Mouse (Mus musculus) hindbrain, embryonic 11.5 days (tissue): ENCODE measurements around the gene Nfu1. TPM values are rescaled to one million over a fixed set of nuclear protein-coding genes. Genes with fewer than 3 reads are reported as not detected.
"Not testable (repeated sequence)": the region's sequence is repeated elsewhere in the genome, so short reads cannot be mapped to it uniquely, and the experiment has no call there.

Experiments
- ATAC-seq: fragments of 200-750 bp; cut with Nextera tagmentation; 2 replicates; pipeline ENCODE4 v1.8.0; 2017; ENCODE audit warnings: mild to moderate bottlenecking, moderate TSS enrichment, moderate library complexity; ENCODE audit not compliant: low FRiP score
- DNase-seq: peaks from one replicate; pipeline ENCODE4 v3.0.0-alpha.2; 2015; ENCODE audit warnings: low spot score
- H3K27ac ChIP-seq: fragments of 300-500 bp; sonication (generic); 2 replicates; pipeline ENCODE4 v1.5.1; 2014; ENCODE audit warnings: mild to moderate bottlenecking, low read depth, low read length
- H3K27me3 ChIP-seq: fragments of 300-500 bp; sonication (generic); 2 replicates; pipeline ENCODE4 v1.6.1; 2014; ENCODE audit warnings: mild to moderate bottlenecking, low read length, moderate library complexity, mixed read lengths; ENCODE audit not compliant: control insufficient read depth, insufficient read depth
- H3K36me3 ChIP-seq: fragments of 300-500 bp; sonication (generic); 2 replicates; pipeline ENCODE4 v1.6.1; 2014; ENCODE audit warnings: mild to moderate bottlenecking, low read length, moderate library complexity, mixed read lengths; ENCODE audit not compliant: control insufficient read depth, insufficient read depth
- H3K4me1 ChIP-seq: fragments of 300-500 bp; sonication (generic); replicated peaks from 2 replicates; pipeline ENCODE4 v1.6.1; 2014; ENCODE audit warnings: low read length, mixed read lengths; ENCODE audit not compliant: control insufficient read depth, insufficient read depth
- H3K4me2 ChIP-seq: fragments of 300-500 bp; sonication (generic); replicated peaks from 2 replicates; pipeline ENCODE4 v1.6.1; 2014; ENCODE audit warnings: mild to moderate bottlenecking, low read depth, low read length
- H3K4me3 ChIP-seq: fragments of 300-500 bp; sonication (generic); 2 replicates; pipeline ENCODE4 v1.5.1; 2014; ENCODE audit warnings: low read depth, low read length
- H3K9ac ChIP-seq: fragments of 300-500 bp; sonication (generic); 2 replicates; pipeline ENCODE4 v1.6.1; 2014; ENCODE audit warnings: low read depth, low read length
- H3K9me3 ChIP-seq: fragments of 300-500 bp; sonication (generic); 2 replicates; pipeline ENCODE4 v1.6.1; 2016; ENCODE audit warnings: low read length; ENCODE audit not compliant: control insufficient read depth
- WGBS: fragments of 180-500 bp; shearing (Covaris S2); extraction: QIAGEN DNeasy Blood & Tissue Kit; methylation state at CpG from one replicate; pipeline ENCODE4 v1.1.7; 2014; 5-methylcytosine and 5-hydroxymethylcytosine counted together
- polyA plus RNA-seq: library from polyadenylated mRNA; unstranded; fragments of >200 nt; fragmentation: Nextera tagmentation; extraction: Ambion mirVana; gene quantifications from 2 replicates; pipeline ENCODE4 v1.2.1, GENCODE M21; 2014

The Nfu1 gene
- polyA plus RNA-seq, 1 experiment from 2014 or later, result 102 TPM

DNA sequence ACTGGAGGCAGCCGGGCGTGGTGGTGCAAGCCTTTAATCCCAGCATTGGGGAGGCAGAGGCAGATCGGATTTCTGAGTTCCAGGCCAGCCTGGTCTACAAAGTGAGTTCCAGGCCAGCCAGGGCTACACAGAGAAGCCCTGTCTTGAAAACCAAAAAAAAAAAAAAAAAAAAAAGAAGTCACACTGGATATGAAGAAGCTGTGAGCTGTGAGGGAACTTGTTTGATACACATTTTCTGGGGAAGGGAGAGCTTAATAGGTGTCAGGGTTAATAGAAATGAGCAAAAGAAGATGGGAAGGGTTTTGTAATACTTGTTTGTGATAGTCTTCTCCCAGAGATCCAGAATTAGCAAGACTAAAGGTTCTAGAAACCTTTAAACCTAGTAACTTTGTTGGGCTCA lies 36.5 kb downstream of the Nfu1 start:
- H3K9ac ChIP-seq, result no peak overlapping the region
- no peak for DNase-seq
- no peak overlapping the region for H3K4me3 ChIP-seq
- no peak for ATAC-seq
- no peaks in the 10 kb centered on the region for H3K9me3 ChIP-seq
- H3K4me2 ChIP-seq, result no peak overlapping the region
- no peak overlapping the region for H3K27ac ChIP-seq
- 80% methylated on average over 3 of the region's 3 CpGs for WGBS
- no peaks in the 10 kb centered on the region for H3K27me3 ChIP-seq
- H3K4me1 ChIP-seq, result no peaks in the 10 kb centered on the region
- no peaks in the 10 kb centered on the region for H3K36me3 ChIP-seq

DNA sequence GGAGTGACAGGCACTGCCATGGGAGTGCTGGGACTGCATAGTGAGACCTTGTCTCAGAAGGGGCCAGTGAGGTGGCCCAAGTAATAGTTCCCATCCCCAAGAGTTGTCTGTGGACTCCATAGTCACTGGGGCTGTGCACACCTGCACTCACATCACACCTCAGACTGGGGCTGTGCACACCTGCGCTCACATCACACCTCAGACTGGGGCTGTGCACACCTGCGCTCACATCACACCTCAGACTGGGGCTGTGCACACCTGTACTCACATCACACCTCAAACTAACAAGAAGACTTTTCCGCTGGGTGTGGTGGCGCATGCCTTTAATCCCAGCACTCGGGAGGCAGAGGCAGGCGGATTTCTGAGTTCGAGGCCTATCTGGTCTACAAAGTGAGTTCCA lies 39.7 kb downstream of the Nfu1 start:
- H3K27me3 ChIP-seq, H3K4me3 ChIP-seq, H3K36me3 ChIP-seq, DNase-seq, H3K4me2 ChIP-seq, H3K9me3 ChIP-seq, H3K9ac ChIP-seq, H3K27ac ChIP-seq, H3K4me1 ChIP-seq, ATAC-seq: not testable (repeated sequence)
- 98% methylated on average over 7 of the region's 7 CpGs for WGBS

DNA sequence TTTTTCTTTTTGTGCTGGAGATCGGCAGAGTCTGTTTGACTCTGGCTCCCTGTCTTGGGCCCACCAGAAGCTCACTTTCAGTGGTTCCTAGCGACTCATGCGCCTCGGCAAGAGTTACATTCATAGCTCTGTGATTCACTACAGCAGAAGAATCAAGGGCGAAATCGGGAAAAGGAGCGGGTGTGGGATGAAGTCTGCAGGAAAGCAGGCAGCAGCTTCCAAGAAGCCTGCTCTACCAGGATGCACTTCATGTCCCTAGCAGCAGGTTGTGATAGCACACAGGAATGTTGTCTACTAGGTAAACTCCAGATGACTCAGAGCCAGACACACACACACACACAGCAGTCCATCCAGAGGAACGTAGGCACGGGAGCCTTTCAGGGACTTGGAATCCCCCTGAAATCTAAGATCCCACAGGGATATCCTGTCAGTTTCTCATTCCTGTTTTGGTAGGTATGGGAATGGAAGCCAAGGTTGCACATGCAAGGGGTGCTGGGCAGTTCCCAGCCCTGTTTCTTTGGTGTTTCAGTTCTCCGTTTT lies 42.9 kb downstream of the Nfu1 start:
- no peak overlapping the region for H3K4me2 ChIP-seq
- H3K27ac ChIP-seq, result no peak overlapping the region
- DNase-seq (no peak), ATAC-seq (no peak)
- no peaks in the 10 kb centered on the region for H3K4me1 ChIP-seq
- WGBS, result 96% methylated on average over 10 of the region's 10 CpGs
- H3K36me3 ChIP-seq, result no peaks in the 10 kb centered on the region; the same call in 1 of the 2 replicates
- H3K9me3 ChIP-seq, result no peaks in the 10 kb centered on the region
- no peaks in the 10 kb centered on the region for H3K27me3 ChIP-seq
- H3K4me3 ChIP-seq, result no peak overlapping the region
- no peak overlapping the region for H3K9ac ChIP-seq

DNA sequence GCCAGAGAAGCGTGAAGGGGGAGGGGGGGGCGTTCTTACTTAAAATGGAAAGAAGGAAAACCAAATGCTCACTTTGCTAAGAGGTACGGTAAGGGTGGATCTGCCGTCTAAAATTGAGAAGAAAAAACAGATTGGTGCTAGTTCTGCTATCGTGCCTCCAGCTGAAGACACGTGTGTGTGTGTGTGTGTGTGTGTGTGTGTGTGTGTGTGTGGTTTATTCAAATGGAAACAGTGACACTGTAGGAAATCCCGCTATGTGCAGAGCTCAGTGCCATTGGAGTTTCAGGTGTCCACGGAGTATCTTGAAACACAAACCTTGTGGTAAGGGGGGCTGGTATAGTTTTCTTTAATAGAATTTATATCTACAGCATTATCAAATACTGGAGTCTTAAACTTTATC lies 45.2 kb downstream of the Nfu1 start:
- H3K36me3 ChIP-seq, result no peaks in the 10 kb centered on the region; the same call in 1 of the 2 replicates
- no peak for DNase-seq
- 90% methylated on average over 8 of the region's 8 CpGs for WGBS
- ATAC-seq, result no peak
- H3K27me3 ChIP-seq, result no peaks in the 10 kb centered on the region
- H3K4me2 ChIP-seq, result no peak overlapping the region
- H3K9ac ChIP-seq, result no peak overlapping the region
- no peaks in the 10 kb centered on the region for H3K9me3 ChIP-seq
- H3K4me3 ChIP-seq, result no peak overlapping the region
- H3K4me1 ChIP-seq, result no peaks in the 10 kb centered on the region
- no peak overlapping the region for H3K27ac ChIP-seq

DNA sequence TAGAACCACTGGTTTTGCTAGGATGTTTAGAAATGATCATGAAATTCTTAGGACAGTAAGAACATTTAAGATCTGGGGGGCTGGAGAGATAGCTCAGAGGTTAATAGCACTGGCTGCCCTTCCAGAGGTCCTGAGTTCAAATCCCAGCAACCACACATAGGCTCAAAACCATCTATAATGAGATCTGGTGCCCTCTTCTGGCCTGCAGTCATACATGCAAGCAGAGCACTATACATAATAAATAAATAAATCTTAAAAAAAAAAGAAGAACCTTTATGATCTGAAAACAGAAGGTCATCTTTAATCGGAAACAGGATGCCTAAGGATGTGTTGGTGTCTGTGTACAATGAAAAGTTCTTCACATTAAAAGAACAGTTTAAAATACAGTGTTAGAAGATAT lies 50.7 kb downstream of the Nfu1 start:
- H3K4me2 ChIP-seq, result no peak overlapping the region
- H3K27me3 ChIP-seq, result no peaks in the 10 kb centered on the region
- H3K9ac ChIP-seq, result no peak overlapping the region
- 91% methylated on average over 1 of the region's 1 CpGs for WGBS
- no peaks in the 10 kb centered on the region for H3K4me1 ChIP-seq
- no peak overlapping the region for H3K27ac ChIP-seq
- H3K36me3 ChIP-seq, result peaks cover 3% of the 10 kb centered on the region
- DNase-seq (no peak), ATAC-seq (no peak)
- no peak overlapping the region for H3K4me3 ChIP-seq
- no peaks in the 10 kb centered on the region for H3K9me3 ChIP-seq

DNA sequence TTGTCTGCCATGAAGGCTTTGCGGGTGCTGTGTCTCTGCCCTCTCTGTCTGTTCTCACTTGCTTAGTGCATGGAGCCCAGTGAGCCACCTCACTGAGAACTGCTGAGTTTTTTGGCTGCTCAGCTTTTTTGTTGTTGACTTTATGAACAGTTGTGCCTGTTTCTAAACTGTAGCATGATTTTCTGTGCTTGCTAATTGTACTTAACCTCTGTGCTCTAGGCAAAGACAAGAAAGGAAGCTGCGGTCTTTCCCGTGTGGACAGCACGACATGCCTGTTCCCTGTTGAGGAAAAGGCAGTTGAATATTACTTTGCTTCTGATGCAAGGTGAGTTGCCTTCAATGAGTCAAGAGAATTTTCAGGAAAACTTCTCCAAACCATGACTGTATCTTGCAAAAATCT lies 54.5 kb downstream of the Nfu1 start:
- Histone ChIP-seq H3K9ac (no peak overlapping the region), H3K4me3 (no peak overlapping the region), H3K4me1 (no peaks in the 10 kb centered on the region), H3K36me3 (peaks cover 3% of the 10 kb centered on the region), H3K9me3 (no peaks in the 10 kb centered on the region), H3K27me3 (no peaks in the 10 kb centered on the region), H3K4me2 (no peak overlapping the region), H3K27ac (no peak overlapping the region)
- ATAC-seq, result no peak
- no peak for DNase-seq
- 91% methylated on average over 4 of the region's 4 CpGs for WGBS

DNA sequence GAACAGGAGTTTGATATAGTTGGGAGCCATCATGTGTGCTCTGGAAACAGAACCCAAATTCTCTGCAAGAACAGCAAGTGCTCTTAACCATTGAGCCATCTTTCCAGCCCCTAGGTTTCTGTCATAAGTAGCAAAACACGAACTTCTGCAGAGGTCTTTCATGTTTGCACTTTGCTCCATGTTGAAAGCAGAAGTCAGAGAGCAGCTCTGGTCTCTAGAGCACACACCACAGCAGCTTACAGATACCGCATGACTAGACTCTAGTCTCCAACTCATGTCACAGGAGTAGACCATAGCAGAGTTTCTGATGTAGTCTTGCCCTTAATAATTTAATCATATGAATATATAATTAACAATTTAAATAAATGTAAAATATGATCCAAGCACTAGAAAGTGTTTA lies 59.2 kb downstream of the Nfu1 start:
- no peak overlapping the region for H3K4me2 ChIP-seq
- no peaks in the 10 kb centered on the region for H3K27me3 ChIP-seq
- ATAC-seq, result no peak
- no peaks in the 10 kb centered on the region for H3K4me1 ChIP-seq
- 92% methylated on average over 2 of the region's 2 CpGs for WGBS
- H3K9me3 ChIP-seq, result no peaks in the 10 kb centered on the region
- H3K27ac ChIP-seq, result no peak overlapping the region
- H3K36me3 ChIP-seq, result no peaks in the 10 kb centered on the region; the same call in 1 of the 2 replicates
- no peak for DNase-seq
- H3K4me3 ChIP-seq, result no peak overlapping the region
- no peak overlapping the region for H3K9ac ChIP-seq

DNA sequence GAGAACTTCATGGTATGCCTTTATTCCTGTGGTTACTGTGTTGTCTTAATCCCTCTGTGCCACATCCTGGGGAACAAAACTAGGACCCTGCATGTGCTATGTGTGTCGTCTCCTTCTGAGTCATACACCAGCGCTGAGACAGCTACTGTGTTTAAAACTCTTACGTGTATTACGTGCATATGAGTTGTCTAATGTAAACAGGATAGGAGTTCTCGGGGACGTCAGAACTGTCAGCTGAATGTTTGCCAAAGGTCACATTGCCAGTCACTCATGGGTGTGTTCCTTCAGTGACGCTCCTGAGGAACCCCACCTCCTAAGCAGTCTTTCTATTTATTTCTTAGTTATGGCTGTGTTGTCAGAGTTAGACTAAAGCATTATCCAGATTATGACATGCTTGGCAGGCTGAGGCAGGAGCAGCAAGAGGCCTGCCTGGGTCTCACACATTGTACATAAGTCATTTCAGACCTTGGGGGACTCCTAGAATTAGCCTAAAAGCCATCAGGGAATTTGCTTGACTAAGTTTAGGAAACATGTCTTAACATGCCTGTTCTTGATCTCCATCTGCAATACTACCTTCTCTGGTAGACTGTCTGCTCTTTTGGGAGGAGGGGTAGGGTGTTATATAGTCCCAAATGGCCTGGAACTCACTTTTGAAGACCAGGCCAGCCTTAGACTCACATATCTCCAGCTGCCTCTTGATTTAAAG lies 60.3 kb downstream of the Nfu1 start:
- 87% methylated on average over 7 of the region's 7 CpGs for WGBS

DNA sequence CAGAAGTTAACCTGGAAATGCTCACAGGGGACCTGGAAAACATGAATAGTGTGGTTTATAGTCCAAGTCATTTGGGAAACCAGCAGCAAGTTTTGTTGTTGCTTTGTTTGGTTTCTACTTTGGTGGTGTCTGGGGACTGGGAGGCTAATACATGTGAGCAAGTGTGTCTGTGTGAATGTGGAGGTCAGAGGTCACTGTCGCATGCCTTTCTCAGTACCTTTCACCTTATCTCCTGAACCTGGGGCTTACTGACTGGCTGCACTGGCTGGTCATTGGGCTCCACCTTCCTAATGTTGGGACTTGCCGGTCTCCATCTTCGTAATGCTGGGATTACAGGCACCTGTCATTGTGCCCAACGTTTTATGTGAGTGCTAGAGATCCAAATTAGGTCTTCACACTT lies 61.6 kb downstream of the Nfu1 start:
- Histone ChIP-seq H3K27ac (no peak overlapping the region), H3K9ac (no peak overlapping the region), H3K4me3 (no peak overlapping the region), H3K27me3 (no peaks in the 10 kb centered on the region), H3K36me3 (no peaks in the 10 kb centered on the region), H3K9me3 (no peaks in the 10 kb centered on the region), H3K4me1 (no peaks in the 10 kb centered on the region), H3K4me2 (no peak overlapping the region)
- DNase-seq (no peak), ATAC-seq (no peak)
- WGBS, result 92% methylated on average over 4 of the region's 4 CpGs

More for the DNA sequence above, 60.3 kb downstream of the Nfu1 start:
- Histone ChIP-seq H3K4me3 (no peak overlapping the region), H3K36me3 (no peaks in the 10 kb centered on the region), H3K4me2 (no peak overlapping the region), H3K4me1 (no peaks in the 10 kb centered on the region), H3K27ac (no peak overlapping the region), H3K9me3 (no peaks in the 10 kb centered on the region), H3K27me3 (no peaks in the 10 kb centered on the region), H3K9ac (no peak overlapping the region)
- DNase-seq (no peak), ATAC-seq (no peak)
